Mouse (Mus musculus): ENCODE measurements around the gene Gm43064. TPM values are rescaled to one million over a fixed set of nuclear protein-coding genes. Genes with fewer than 3 reads are reported as not detected.

The Gm43064 gene
- total RNA-seq, 4 experiments from 2014 or later, result 0.21 to 0.83 (median 0.30) TPM; not detected in 1

DNA sequence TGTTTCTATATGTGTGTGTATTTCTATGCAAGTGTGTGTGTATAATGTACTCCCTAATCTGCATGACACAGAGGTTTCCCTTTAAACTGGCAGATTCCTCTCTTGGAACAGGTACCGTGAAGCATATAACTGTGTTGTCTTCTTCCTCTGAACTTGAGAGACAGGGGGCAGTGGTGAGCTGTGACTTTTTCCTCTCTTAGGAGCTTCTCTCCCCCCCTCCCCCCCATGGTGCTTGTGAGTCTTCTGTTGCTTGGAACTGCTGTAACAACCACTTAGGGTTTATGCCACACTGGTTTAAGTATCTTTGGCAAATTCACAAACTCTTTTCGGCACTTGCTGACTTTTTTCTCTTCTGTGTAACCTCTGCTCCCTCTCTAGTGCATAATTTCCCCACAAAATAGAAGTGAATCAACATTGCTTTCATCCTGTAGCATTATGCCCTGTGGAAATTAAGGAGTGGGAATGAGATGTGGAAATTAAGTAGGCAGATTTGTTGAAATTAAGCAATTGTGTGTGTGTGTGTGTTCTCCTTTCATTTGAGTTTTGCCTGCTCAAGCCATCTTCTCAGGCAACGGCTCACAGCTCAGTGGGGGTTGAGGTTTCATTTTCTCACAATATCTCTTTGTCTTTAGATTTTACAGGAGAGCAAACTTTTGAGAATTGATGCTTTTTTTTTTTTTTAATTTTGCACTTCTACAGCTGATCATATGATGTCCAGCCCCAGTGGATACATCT is 43.4 kb downstream of the Gm43064 start:
- DNase-seq (ENCODE audit: low spot score in 2 of 2), result no peak

DNA sequence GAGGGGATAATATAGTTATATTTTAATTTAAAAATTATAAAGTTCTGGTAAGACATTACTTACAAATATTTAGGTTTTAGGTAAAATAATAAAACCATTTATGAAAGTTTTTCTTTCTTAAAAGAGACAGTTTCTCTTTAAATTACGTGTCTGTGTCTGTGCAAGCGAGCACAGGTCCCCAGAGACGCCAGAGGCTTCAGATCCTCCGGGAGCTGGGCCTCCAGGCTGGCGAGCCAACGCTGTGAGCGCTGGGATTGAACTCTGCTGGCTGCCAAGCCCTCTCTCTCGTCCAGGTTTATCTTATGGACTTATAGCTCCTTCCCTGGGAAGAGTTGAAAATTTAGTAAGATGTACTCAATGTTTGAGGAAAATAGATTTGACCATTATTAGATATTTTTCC is 44.4 kb downstream of the Gm43064 start:
- DNase-seq (ENCODE audit: low spot score in 2 of 2), result no peak

DNA sequence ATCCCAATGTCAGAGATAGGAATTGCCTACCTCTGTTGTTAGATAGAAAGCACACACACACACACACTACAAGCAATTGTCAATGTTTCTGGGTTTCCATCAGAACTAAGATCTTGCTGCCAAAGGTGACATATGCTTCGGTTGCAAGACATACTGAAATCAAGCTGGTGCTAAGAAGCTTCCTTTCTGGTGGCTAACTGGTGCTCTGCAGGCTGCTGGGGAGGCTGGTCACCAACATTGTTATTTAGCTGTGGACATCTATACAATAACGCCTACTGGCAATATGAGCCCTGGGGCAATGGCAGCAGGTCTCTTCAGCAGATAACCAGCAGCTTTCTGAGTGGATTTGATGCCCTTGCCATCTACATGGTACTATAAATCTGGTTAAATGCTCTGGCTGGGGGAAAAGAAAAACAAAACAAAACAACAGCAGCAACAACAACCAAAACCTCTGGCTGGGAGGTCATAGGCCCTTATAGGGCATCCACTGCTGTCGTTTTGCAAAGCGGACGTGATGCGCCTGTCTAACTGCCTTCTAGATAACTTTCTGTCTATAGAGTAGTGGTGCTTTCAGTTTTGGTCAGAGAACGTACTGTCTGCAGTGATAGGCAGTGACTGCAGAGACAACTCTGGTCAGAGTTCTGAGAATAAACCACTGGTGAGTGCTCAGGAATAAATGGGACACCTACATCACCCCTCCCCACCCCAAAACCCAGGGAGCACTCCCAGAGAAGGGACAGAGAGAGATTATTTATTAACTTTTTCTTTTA is 47.8 kb downstream of the Gm43064 start:
- DNase-seq (ENCODE audit: low spot score in 2 of 2), result no peak

DNA sequence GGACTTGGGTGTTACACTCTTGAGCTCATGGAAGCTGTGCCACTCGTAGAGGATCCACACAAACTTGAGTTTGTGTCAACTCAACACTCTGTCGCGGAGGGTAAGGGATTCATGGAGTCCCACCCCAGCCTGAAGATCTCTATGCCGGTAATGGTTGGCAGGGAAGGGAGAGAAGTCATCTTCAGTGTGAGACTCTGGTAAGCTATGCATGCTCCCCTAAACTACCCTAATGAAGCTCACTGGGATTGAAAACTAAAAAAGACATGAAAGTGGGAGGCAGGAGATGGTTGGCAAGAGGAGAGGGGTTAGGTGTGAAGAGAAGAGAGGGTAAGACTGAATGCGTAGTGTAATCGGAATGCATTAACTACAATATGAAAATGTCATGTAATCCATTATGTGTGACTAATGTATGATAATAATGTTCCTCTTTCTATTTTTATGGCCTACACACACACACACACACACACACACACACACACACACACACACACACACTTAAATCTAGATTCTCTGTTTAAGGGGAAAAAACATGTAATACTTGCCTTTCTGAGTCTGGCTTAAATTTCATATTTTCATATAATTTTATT is 48.7 kb downstream of the Gm43064 start:
- no peak for DNase-seq (ENCODE audit: low spot score in 2 of 2)

DNA sequence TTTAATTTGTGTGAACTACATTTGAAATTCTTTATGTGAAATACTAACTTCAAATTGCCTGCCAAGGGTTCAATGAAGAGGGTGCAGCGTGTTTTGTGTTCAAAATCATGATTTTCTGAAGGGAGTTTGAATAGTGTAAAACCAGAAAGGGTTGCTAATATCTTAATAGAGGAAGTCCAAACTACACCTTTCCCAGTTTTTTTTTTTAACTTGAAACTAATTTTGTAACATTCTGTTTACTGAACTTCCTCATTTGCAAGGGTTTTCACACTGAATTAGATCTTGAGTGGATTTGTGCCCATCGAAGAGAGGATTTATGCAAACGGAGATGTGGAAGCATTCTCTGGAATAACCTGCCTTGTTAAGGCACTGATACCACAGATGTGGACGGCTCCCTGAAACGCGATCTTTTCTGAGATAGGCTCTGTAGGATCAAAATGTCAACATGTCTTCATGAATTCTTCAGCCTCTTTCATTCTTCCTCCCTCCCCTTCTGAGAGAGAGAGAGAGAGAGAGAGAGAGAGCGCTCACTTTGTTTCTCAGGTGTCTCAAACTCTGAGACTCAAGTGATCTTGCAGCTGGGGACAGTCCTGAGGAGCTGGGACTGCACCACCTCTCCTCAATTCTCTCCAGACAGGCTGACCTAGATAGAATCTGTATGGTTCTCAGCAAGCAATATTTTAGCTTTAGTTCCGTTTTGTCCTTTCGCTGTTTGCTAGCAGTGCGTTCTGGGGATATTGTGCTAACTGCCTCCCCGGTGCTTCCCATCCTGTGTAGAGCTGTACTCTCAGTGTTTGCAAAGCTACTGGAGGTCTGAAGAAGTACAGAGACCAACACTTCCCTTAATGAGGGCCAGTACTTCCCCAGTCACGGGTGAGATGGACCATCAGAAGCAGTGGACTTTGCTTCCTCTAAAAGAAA is 49.8 kb downstream of the Gm43064 start, which contains the start of gene Ptpn22:
Gene Ptpn22, plus strand, starts transcription at position 915 of the 921 bp plus-strand sequence.
- DNase-seq (ENCODE audit: low spot score in 2 of 2), result no peak

DNA sequence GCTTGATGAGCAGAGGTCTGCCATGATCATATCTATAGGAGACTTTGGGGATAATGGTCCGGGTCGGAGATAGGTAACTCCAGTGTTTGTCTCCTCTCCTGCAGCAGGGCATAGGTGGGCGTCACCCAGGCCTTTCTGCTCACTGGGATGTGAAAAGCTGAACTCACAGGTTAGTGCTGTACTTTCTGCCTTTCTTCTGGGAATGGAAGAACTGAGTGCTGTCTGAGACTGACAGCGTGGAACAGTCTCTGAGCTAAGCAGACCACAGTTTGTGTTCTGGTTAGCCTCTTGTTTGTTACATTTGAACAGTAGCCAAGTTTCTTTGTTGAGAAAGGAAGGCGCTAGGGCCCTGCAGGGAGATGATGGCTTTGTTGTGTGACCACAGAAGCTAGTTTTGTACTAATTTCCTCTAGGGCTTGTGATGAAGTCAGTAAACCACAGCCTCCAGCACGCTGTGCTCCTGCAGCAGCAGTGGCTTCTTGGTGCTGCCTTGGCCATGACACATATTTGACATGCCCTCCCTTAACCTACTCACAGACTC is 50.5 kb downstream of the Gm43064 start:
- DNase-seq (ENCODE audit: low spot score in 2 of 2), result no peak

DNA sequence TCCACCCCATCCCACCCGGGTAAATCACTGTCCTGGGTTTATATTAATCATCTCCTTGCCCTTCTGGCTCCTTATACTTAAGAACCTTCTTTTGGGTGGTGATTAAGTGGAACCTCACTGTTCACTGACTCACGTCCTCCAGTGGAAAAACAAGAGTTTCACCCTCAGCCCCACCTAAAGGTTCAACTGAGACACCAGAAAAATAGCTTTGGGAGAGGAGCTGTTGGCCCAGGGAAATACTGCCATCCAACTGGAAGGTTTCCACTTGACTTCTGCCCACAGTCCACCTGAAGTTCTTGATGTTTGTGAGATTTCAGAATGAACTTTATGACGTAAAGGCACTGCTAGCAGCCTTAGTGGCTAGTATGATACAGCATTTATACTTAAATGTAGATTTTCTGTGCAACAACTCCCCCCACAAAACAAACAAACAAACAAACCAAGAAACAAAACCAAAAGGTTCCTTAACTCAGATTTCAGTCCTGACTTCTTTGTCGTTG is 53.4 kb downstream of the Gm43064 start:
- DNase-seq (ENCODE audit: low spot score in 2 of 2), result no peak

DNA sequence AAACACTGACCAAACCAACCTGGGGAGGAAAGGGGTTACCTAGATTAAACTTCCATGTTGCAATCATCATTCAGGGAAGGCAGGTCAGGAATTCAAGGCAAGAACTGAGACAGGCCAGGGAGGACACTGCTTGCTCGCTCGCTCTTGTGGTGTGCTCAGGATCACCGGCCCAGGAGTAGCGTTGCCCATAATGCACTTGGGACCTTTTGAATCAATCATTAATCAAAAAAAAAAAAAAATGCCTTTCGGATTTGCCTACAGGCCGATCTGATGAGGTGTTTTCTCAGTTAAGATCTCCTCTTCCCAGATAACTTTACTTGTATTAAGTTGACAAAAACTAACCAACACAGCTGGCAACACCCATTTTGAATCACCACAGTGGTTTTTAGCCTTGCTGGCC is 54.8 kb downstream of the Gm43064 start:
- no peak for DNase-seq (ENCODE audit: low spot score in 2 of 2)

DNA sequence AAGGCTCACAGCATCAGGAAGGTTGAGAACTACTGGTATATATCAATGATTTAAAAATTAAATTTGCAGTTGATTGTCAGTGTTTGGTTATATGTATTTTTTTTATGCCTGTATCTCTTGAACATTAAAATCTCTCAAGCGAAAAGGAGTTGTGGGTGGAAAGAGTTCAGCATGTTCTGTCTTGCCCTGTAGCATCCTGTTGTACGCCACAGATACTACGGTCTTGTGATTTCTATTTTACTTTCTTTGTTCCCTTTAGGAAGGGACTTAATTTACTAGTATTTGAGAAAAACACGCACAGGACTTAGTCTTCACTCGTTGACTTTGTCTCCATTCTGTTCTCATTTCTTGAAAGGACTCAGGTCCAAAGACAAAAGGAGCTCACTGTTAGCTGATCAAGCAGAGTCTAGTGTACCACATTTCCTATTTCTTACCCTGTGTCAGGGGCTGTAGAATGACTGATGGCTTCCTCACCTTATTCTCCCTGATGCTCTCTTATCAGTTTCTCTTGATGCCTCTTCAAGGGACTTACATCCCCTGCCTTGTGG is 58.1 kb downstream of the Gm43064 start:
- no peak for DNase-seq (ENCODE audit: low spot score in 2 of 2)

DNA sequence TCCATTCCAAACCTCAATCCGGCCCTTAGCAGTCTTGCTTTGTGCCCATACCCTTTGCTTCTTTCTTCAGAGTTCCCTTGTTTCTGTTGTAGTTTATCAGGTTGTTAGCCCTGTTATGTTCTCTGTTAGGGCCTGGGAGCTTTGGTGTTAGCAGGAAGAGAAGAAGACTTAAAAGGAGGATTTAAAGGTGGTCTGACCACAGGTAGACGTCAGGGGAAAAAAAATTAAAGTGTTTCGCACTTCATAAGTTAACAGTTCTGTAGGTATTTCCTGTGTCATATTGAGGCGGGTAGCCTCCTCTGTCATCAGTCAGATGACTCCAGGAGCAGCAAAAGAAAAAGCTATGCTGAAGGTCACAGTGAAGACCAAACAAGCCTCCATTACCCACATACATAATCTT is 58.6 kb downstream of the Gm43064 start:
- DNase-seq (ENCODE audit: low spot score in 2 of 2), result no peak

DNA sequence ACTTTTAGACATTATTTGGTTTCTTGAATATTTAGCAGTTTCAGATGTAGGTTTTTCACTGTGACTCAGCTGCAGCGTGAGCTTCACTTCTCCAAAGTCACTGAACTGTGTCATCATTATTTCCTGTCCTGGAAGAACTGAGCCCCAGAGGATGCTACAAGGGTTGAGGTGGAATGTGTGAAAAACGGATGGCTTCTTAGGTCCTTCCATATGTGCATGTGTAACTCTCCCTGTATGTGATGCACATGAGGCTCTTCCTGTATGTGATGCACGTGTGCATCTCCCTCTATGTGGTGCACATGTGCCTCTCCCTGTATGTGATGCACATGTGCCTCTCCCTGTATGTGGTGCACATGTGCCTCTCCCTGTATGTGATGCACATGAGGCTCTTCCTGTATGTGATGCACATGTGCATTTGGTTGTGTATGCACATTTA is 63.3 kb downstream of the Gm43064 start:
- DNase-seq (ENCODE audit: low spot score in 2 of 2), result no peak

DNA sequence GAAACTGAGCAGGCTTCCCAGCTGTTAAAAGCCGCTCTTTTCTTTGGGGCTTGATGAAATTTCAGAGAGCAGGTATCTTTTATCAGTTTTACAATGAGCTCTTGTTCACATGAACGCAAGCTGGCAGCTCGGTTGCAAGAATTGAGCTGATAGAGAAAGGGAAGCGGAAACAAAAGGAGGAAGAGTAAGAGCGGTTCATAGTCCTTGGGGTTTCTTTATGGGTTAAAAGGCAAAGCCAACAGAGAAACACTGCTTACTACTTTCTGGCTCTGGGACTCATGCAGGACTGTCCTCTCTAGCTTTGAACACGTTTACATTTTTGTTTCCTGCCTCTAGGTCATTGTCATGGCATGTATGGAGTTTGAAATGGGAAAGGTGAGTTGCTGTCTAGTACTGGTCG is 65.0 kb downstream of the Gm43064 start:
- DNase-seq (ENCODE audit: low spot score in 2 of 2), result no peak

DNA sequence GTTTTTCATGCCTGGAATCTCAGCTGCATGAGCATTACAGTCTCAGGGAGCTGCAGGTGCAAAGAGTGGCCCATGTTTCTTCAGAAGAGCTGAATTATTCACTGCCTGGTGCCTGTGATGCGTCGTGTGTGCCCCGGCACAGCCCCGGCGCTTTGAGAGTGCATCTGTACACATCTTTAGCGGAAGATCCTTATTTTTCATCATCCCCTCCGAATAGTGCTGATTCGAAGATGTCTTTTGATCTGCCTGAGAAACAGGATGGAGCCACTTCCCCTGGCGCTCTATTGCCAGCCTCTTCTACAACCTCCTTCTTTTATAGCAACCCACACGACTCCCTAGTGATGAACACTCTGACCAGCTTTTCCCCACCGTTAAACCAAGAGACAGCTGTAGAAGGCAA is 76.6 kb downstream of the Gm43064 start:
- DNase-seq (ENCODE audit: low spot score in 2 of 2), result no peak

DNA sequence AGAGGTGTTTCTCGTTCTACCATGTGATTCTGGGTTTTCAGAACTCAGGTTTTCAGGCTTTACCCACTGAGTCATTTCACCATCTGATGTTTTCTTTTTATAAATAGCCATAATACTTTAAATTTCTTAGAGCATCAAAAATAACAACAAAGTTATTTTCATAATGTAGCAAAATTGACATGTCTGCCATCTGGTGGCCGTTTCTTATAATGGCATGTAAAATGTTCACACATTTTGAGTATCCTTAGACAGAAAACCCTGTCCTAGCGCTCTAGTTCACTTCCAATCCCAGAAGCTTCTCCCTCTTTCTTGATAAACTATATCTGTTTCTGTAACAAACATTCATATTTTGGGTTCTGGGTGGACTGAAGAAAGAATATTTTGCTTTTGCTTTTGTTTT is 78.2 kb downstream of the Gm43064 start:
- peak in 1 of 2 experiments; percentile 20 for DNase-seq (ENCODE audit: low spot score in 2 of 2)

Other genes with a start within 250 kb of the Gm43064 start
- 1 to 10 TPM; 5.9 to 7.6 (median 6.6) TPM for gene Syt6, start 234.3 kb upstream of the Gm43064 start, total RNA-seq (2022)
- gene Atg4a-ps, start 163.5 kb upstream of the Gm43064 start, total RNA-seq (2022), result 1 to 10 TPM in 1 of 4 experiments, under 1 TPM in 1, not detected in 2; 0.52 to 1.1 TPM
- gene Olfml3, start 71.6 kb upstream of the Gm43064 start, total RNA-seq (2022), result 10 to 100 TPM; 13.9 to 56.8 (median 28.8) TPM
- gene Gm10964, start 70.2 kb upstream of the Gm43064 start, total RNA-seq (2022), result not detected
- gene Hipk1, start 18.0 kb upstream of the Gm43064 start, total RNA-seq (2022), result 100 to 1,000 TPM; 115 to 141 (median 129) TPM
- 10 to 100 TPM in 2 of 4 experiments, 1 to 10 TPM in 2; 7.4 to 12.1 (median 9.7) TPM for gene Dclre1b, start 129 bp upstream of the Gm43064 start, total RNA-seq (2022)
- 10 to 100 TPM; 11.4 to 14.3 (median 13.1) TPM for gene Ap4b1, start 53 bp upstream of the Gm43064 start, total RNA-seq (2022)
- 1 to 10 TPM in 2 of 4 experiments, under 1 TPM in 2; 0.56 to 3.6 (median 1.9) TPM for gene Bcl2l15, start 23.0 kb downstream of the Gm43064 start, total RNA-seq (2022)
- 1 to 10 TPM in 2 of 4 experiments, under 1 TPM in 2; 0.45 to 2.7 (median 1.2) TPM for gene Ptpn22, start 50.2 kb downstream of the Gm43064 start, total RNA-seq (2022)
- 10 to 100 TPM; 20.5 to 24.8 (median 21.9) TPM for gene Rsbn1, start 104.5 kb downstream of the Gm43064 start, total RNA-seq (2022)
- 10 to 100 TPM; 36.7 to 50.1 (median 41.6) TPM for gene Phtf1, start 158.5 kb downstream of the Gm43064 start, total RNA-seq (2022)